Mouse (Mus musculus) 3134 (cell line): Measurements from ENCODE around the gene Grid2.

Experiments used
- DNase-seq: peaks from one replicate; pipeline ENCODE4 v3.0.0-alpha.2; 2011; ENCODE audit warnings: low spot score; ENCODE audit not compliant: insufficient read length; ENCODE audit errors: extremely low read depth

Gene Grid2

DNA sequence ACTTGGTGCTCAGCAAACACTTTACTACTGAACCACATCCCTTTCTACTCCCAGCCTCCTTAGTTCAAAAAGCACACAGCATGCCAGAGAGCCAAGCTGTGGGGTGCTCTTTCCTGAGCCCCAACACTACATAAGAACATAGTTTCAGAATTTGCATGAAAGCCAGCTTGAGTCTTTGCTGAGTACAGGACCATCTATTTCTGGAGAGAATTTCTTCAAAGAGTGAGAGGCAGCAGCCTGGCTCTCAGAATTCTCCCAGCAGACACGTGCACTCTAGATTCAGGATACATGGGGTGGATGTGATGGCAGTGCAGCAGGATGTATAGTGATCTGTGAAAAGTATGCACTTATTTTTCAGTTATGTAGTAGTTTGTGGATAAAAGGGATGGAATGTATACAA, 1038.1 kb downstream of the Grid2 start:
- no peak for DNase-seq

DNA sequence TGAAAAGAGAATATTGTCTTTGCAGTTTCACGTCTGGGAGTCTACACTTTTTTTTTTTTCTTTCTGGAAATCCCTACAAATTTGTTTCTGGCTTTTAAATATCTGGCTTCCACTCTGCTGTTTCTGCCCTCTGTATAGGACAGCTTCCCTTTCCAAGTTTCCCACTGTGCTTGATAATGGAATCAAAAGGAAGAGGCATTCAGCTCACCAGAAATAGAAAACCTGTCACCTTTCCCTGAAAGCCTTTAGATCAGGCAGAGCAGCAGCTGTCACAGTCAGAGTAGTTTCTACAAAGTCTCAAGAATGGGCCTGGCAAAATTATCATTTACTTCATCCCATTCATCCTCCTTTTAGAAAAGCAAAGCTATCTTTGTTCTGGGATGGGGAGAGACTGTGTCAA, 1042.0 kb downstream of the Grid2 start:
- DNase-seq: no peak

DNA sequence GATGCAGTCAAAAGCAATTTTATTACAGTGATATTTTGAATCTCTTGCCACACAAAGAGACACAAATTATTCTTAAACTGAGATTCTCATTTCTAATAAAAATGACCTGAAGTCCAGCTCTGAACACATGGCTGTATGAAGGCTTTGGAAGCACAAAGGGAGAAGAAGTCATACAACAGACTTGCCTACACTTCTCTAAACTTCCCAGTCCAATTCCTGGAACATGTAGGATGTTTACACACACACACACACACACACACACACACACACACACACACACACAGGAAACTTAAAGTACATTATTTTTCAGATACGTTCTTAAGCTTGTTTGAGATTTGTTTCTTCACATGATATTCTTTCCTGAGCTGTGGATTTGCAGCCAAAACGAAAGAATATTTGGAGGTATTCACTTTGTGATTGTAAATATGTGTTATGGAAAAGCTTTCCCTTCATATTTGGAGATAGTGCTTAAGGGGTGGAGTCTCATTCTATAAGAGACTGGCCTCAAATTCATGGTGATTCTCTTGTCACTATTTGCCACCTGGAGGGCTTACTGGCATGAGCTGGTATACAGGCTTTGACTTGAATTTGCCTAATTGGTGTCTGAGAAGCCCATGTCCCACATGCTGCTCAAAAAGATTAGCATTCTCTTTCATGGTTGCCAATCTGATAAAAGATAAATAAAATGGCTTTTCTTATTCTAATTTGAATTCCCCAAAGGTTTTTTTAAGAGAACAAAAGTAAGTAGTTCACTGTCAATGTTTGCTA, 1049.2 kb downstream of the Grid2 start:
- DNase-seq: no peak

GRCm38 (mm10) chr6:64308631-64309030, 1053.0 kb downstream of the Grid2 start:
- DNase-seq: no peak

DNA sequence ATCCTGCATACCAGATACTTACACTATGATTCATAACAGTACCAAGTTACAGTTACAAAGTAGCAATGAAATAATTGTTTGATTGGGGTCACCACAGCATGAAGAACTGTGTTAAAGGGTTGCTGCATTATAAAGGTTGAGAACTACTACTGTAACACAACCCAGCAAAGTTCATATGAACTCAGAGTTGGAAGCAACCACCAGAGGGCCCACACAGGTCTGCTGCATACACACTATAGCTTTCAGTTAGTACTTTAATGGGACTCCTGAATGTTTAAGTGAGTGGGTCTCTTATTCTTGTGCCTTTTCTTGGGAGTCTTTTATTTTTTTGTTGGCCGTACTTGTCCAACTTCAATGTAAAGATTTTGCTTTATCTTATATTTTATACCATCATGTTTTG, 1057.5 kb downstream of the Grid2 start:
- DNase-seq: no peak

DNA sequence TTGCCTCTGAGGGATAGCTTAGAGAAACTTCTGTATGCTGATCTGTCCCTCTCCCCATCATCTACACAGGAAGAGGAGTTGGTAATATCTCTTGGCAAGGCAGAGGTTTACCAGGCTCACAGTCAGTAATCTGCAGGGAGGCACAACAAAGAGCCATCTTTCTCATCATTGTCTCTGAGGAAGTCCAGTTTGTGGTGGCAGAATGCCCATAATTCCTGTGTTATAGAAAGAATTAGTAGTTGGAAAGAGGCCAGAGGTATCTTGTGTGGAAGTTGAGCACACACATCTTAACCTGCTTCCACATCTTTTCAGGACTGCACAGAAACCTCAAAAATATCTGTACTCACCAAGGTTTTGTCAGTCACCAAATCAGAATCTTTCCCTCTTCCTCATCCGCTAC, 1071.3 kb downstream of the Grid2 start:
- DNase-seq: no peak

DNA sequence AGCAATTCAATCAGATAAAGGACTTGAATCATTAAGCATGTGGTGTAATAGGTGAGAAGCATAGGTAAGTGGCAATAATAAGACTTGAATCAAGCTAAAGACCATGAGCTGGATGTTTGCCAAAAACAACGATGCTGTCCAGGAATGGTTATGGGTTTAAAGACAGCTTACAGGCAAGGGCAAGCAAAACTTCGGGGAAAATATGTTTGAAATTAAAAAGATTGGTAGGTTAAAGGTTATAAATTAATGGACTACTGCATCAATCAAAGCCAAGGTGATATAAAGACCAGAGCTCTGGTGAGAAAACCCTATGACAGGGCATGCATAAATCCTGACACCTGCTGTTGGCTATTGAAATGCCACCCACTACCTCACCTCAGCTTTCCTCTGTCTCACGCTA, 1072.2 kb downstream of the Grid2 start:
- no peak for DNase-seq

- DNase-seq: no peak
Measured at GRCm38 (mm10) chr6:64398413-64399098, 1142.9 kb downstream of the Grid2 start.

- DNase-seq: no peak
Measured at GRCm38 (mm10) chr6:64427658-64428057, 1172.0 kb downstream of the Grid2 start.

GRCm38 (mm10) chr6:64428898-64429297, 1173.2 kb downstream of the Grid2 start:
- no peak for DNase-seq

DNA sequence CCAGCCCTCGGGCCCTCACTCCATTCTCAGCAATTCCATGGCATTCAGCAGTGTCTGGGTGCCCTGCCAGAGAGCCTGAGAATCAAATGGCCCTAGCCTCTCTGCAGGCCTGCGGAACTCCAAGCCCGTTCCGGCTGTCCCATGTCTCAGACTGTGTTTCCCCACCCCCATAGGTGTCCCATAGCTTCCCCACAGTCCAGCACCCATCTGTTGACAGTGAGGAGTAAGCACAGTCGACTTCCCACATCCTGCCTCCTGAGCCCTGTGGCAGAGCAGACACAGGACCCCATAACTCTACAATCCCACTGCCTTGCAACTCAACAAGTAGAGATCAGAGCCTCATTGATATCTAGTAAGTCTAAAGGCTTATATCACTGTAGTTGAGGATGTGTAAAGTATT, 1192.5 kb downstream of the Grid2 start:
- no peak for DNase-seq

DNA sequence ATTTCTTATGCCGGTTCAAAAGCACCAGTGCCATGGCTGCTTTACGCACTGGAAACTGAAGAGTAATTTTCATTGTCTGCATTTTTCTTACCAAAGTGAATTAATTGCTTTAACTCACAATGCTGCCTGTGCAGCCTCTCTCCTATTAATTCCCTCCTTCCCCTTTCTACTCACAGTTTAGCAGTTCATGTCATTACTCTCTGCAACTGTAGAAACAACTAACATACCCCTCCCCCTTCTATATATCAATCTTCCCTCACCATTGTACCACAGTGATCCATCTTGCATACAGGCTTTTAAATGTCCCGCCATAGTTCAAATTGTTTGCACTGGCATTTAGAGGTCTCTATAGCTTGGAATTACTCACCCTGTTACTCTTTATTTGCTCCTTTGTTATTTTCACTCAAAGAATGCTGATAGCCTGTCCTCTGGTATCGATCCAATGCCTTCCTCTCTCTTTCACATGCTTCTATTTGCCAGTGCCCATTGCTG, 1193.2 kb downstream of the Grid2 start:
- DNase-seq: no peak

DNA sequence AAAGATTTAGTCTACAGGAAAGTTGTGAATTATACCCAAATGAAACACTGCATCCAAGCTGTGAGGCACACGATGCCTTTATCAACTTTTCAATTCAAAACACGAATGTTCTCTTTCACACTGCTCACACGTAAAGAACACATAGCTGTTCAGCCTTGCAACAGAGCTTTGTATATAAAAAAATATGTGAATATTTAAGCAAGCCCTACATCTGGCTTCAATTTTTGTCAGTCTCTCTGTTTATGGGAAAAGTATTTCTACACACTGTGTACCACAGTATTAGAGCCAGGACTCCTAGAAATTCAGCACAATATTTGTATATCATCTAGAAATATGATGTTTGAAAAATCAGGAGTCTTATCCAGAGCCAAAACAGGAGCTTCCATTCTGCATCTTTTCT, 1195.1 kb downstream of the Grid2 start:
- no peak for DNase-seq

- no peak for DNase-seq
Measured at GRCm38 (mm10) chr6:64479884-64480283, 1224.2 kb downstream of the Grid2 start.

- DNase-seq: no peak
Measured at GRCm38 (mm10) chr6:64480592-64480991, 1224.9 kb downstream of the Grid2 start.

- no peak for DNase-seq
Measured at GRCm38 (mm10) chr6:64490313-64491067, 1234.8 kb downstream of the Grid2 start.

DNA sequence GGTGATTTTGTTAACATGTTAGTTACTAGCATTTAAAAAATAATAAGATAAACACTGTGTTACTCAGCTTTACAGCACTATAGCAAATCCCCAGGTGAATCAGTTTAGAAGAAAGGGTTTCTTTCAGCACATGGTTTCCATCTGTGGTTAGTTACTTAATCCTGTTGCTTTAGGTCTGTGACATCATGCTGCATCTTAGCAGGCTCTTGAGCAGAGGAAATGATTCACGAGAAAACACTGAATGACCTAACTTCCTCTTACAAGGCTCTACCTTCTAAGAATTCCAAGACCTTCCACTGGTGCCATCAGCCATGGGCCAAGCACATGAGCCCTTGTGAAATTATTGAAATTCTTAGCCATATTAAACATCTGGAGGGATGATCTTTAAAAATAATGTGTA, 1248.7 kb downstream of the Grid2 start:
- DNase-seq: no peak

- no peak for DNase-seq
Measured at GRCm38 (mm10) chr6:64542168-64542567, 1286.5 kb downstream of the Grid2 start.

DNA sequence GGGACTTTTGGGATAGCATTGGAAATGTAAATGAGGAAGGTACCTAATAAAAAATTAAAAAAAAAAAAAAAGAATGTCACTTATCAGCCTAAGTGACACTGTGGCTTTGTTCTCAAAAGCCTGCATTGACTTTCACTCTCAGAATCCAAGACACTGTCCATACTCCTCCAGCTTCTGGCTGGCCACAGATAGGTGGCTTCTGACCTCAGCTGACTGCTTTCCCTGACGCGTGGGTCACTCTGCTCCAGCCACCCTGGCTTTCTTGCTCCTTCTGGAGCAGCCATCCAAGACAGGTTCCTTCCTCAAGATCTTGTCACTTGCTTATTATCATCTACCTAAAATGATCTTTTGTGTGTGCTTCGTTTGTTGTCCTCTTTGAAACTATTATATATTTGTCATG, 1298.0 kb downstream of the Grid2 start:
- no peak for DNase-seq

- no peak for DNase-seq
Measured at GRCm38 (mm10) chr6:64555220-64555619, 1299.5 kb downstream of the Grid2 start.

GRCm38 (mm10) chr6:64568599-64568998, 1312.9 kb downstream of the Grid2 start:
- no peak for DNase-seq
